Mouse (Mus musculus): ENCODE results near the gene Lrrc4.

GRCm38 (mm10) chr6:28781696-28782095 lies 49.9 kb downstream of the Lrrc4 start:
- TF ChIP-seq CTCF (IDR thresholded peaks at IDR 0.05; ENCODE audit: low read depth) = no peak
- no peak for TF ChIP-seq EP300 (optimal IDR thresholded peaks at IDR 0.05)
